Comparison of ENCODE assay signal across 13 mouse cellular contexts in genomic region chr1:162223258-162223940, GRCm38 (mm10).
DNase-seq lines count a peak whose midpoint lies in the region; ATAC-seq lines count a peak whose summit lies in the region.
"Had no signal": no experiment of that assay in that cellular context is flagged by ENCODE, and none has a peak within 500 bp of the region (broad histone marks: within the 10 kb centered on the region; RNA-seq: fewer than 3 reads in every experiment).

No protein-coding gene starts in this region.

- intact Hi-C loops in heart, postnatal 10 days (cut with DNase I): loop anchor here (5.0 kb wide), 1 partner anchor 89 kb away; no protein-coding TSS in a partner anchor
- intact Hi-C loops in gastrocnemius, postnatal 14 days (cut with DNase I; ENCODE audit: low total_unique reads): no loop called here
- intact Hi-C loops in left cerebral cortex, postnatal 10 days (cut with DNase I): no loop called here

- peaks cover 27% of the 10 kb centered on the region for H3K4me1 ChIP-seq in heart, embryonic 13.5 days
- H3K4me1 ChIP-seq in neural tube, embryonic 11.5 days (ENCODE audit: control insufficient read depth, insufficient read depth, low read length): no peaks in the 10 kb centered on the region
- H3K4me1 ChIP-seq in embryonic facial prominence, embryonic 15.5 days: peaks cover 3% of the 10 kb centered on the region; the same call in 1 of the 2 replicates
- H3K4me1 ChIP-seq in stomach, embryonic 16.5 days (ENCODE audit: control insufficient read depth, insufficient read depth, low read length): peaks cover 6% of the 10 kb centered on the region; the same call in 1 of the 2 replicates
- H3K4me1 ChIP-seq: forebrain, embryonic 13.5 days had no signal

- H3K27ac ChIP-seq in heart, embryonic 13.5 days (replicated peaks): peak overlapping the region; percentile 29; the same call in 1 of the 2 replicates
- peak overlapping the region; percentile 1; the same call in 1 of the 2 replicates for H3K27ac ChIP-seq in neural tube, embryonic 11.5 days (ENCODE audit: low read depth, low read length)
- peak overlapping the region; percentile 85 for H3K27ac ChIP-seq in embryonic facial prominence, embryonic 15.5 days (replicated peaks)
- peak overlapping the region; percentile 55 for H3K27ac ChIP-seq in stomach, embryonic 16.5 days (ENCODE audit: low read length)
- H3K27ac ChIP-seq: forebrain, embryonic 13.5 days; hindbrain, embryonic 14.5 days had no signal

- DNase-seq in heart, postnatal 10 days: no peak
- no peak for DNase-seq in neural tube, embryonic 11.5 days (ENCODE audit: low spot score)
- DNase-seq in neural tube, embryonic 10.5 days (ENCODE audit: extremely low spot score, low spot score): no peak
- no peak for DNase-seq in gastrocnemius, postnatal 14 days
- no peak for DNase-seq in left cerebral cortex, postnatal 10 days (ENCODE audit: extremely low spot score in 1 of 2, low spot score in 2 of 2)
- DNase-seq: adrenal gland, postnatal 10 days; B cell, adult 2 months; cerebellum, postnatal 10 days had no signal

- peak overlapping the region; percentile 44; the same call in 1 of the 2 replicates for H3K9ac ChIP-seq in heart, embryonic 13.5 days
- H3K9ac ChIP-seq in neural tube, embryonic 11.5 days (ENCODE audit: low read length): peak overlapping the region; percentile 30; the same call in 1 of the 2 replicates
- no peak overlapping the region for H3K9ac ChIP-seq in embryonic facial prominence, embryonic 15.5 days
- peak overlapping the region; percentile 54; the same call in 1 of the 2 replicates for H3K9ac ChIP-seq in stomach, embryonic 16.5 days (ENCODE audit: low read length)
- H3K9ac ChIP-seq: forebrain, embryonic 13.5 days; hindbrain, embryonic 14.5 days had no signal

- no peaks in the 10 kb centered on the region for H3K9me3 ChIP-seq in heart, embryonic 13.5 days
- no peaks in the 10 kb centered on the region for H3K9me3 ChIP-seq in neural tube, embryonic 11.5 days (ENCODE audit: control insufficient read depth, low read length)
- no peaks in the 10 kb centered on the region for H3K9me3 ChIP-seq in embryonic facial prominence, embryonic 15.5 days (replicated peaks)
- H3K9me3 ChIP-seq in stomach, embryonic 16.5 days (replicated peaks; ENCODE audit: control insufficient read depth, low read length): no peaks in the 10 kb centered on the region
- H3K9me3 ChIP-seq: forebrain, embryonic 13.5 days had no signal

- no peak overlapping the region for H3K4me3 ChIP-seq in heart, embryonic 13.5 days
- no peak overlapping the region for H3K4me3 ChIP-seq in neural tube, embryonic 11.5 days (ENCODE audit: low read depth, low read length)
- 0 out of 2 replicates have a peak overlapping the region, but pooled peaks have one; percentile 21 for H3K4me3 ChIP-seq in embryonic facial prominence, embryonic 15.5 days (replicated peaks)
- no peak overlapping the region; the same call in 1 of the 2 replicates for H3K4me3 ChIP-seq in stomach, embryonic 16.5 days (replicated peaks; ENCODE audit: low read length)
- H3K4me3 ChIP-seq: forebrain, embryonic 13.5 days had no signal

- H3K4me2 ChIP-seq in heart, embryonic 13.5 days: 0 out of 2 replicates have a peak overlapping the region, but pooled peaks have one; percentile 16
- no peak overlapping the region for H3K4me2 ChIP-seq in neural tube, embryonic 11.5 days (ENCODE audit: low read depth)
- peak overlapping the region; percentile 39 for H3K4me2 ChIP-seq in embryonic facial prominence, embryonic 15.5 days (replicated peaks)
- peak overlapping the region; percentile 40 for H3K4me2 ChIP-seq in stomach, embryonic 16.5 days (ENCODE audit: low read depth, low read length)
- H3K4me2 ChIP-seq: forebrain, embryonic 13.5 days; hindbrain, embryonic 14.5 days had no signal

- no peak for ATAC-seq in heart, embryonic 13.5 days (ENCODE audit: extremely low read depth, insufficient number of reproducible peaks, low FRiP score, low TSS enrichment)
- no peak for ATAC-seq in neural tube, embryonic 11.5 days (ENCODE audit: insufficient read depth, low FRiP score, low TSS enrichment)
- no peak for ATAC-seq in embryonic facial prominence, embryonic 15.5 days (ENCODE audit: insufficient number of reproducible peaks, low FRiP score, low TSS enrichment, low read depth)
- no peak for ATAC-seq in stomach, embryonic 16.5 days (ENCODE audit: insufficient read depth, low FRiP score)
- ATAC-seq: forebrain, embryonic 13.5 days had no signal

- no peaks in the 10 kb centered on the region for H3K27me3 ChIP-seq in heart, embryonic 13.5 days (replicated peaks)
- H3K27me3 ChIP-seq in neural tube, embryonic 11.5 days (ENCODE audit: control insufficient read depth, insufficient read depth, low read length): no peaks in the 10 kb centered on the region
- no peaks in the 10 kb centered on the region for H3K27me3 ChIP-seq in embryonic facial prominence, embryonic 15.5 days
- no peaks in the 10 kb centered on the region for H3K27me3 ChIP-seq in stomach, embryonic 16.5 days (ENCODE audit: control insufficient read depth, insufficient read depth, low read length)
- H3K27me3 ChIP-seq: forebrain, embryonic 13.5 days had no signal

- 72% methylated on average over 8 of the region's 8 CpGs for WGBS in heart, embryonic 13.5 days
- 71% methylated on average over 8 of the region's 8 CpGs for WGBS in neural tube, embryonic 11.5 days
- 36% methylated on average over 8 of the region's 8 CpGs for WGBS in embryonic facial prominence, embryonic 15.5 days
- 55% methylated on average over 8 of the region's 8 CpGs for WGBS in stomach, embryonic 16.5 days

- H3K36me3 ChIP-seq in heart, embryonic 13.5 days: peaks cover 3% of the 10 kb centered on the region; the same call in 1 of the 2 replicates
- H3K36me3 ChIP-seq in neural tube, embryonic 11.5 days (ENCODE audit: control insufficient read depth, insufficient read depth, low read length): no peaks in the 10 kb centered on the region
- no peaks in the 10 kb centered on the region for H3K36me3 ChIP-seq in embryonic facial prominence, embryonic 15.5 days
- no peaks in the 10 kb centered on the region for H3K36me3 ChIP-seq in stomach, embryonic 16.5 days (ENCODE audit: control insufficient read depth, insufficient read depth, low read length)

Comparison
In these comparisons a context has a peak if more than half of its experiments do, and no peak if none do; other contexts are left out.
1. H3K27ac ChIP-seq: peak in every context shown above with its lines; median percentile 85 in embryonic facial prominence, embryonic 15.5 days; 55 in stomach, embryonic 16.5 days; 29 in heart, embryonic 13.5 days; 1 in neural tube, embryonic 11.5 days.